Mouse (Mus musculus): ENCODE results near the gene Lrp8.

Gene Lrp8

GRCm38 (mm10) chr4:107808655-107809054 lies 6.6 kb downstream of the Lrp8 start:
- no peak for DNase-seq (ENCODE audit: low spot score)

GRCm38 (mm10) chr4:107811006-107811405 lies 8.9 kb downstream of the Lrp8 start:
- DNase-seq (ENCODE audit: low spot score): no peak

- DNase-seq (ENCODE audit: low spot score): no peak
These were observed 9.8 kb downstream of the Lrp8 start for GRCm38 (mm10) chr4:107811716-107812330.

GRCm38 (mm10) chr4:107812336-107812735 lies 10.3 kb downstream of the Lrp8 start:
- no peak for DNase-seq (ENCODE audit: low spot score)

- DNase-seq (ENCODE audit: low spot score): no peak
These were observed 14.4 kb downstream of the Lrp8 start for GRCm38 (mm10) chr4:107816459-107816858.

GRCm38 (mm10) chr4:107817463-107817862 lies 15.4 kb downstream of the Lrp8 start:
- no peak for DNase-seq (ENCODE audit: low spot score)

GRCm38 (mm10) chr4:107819990-107820719 lies 18.1 kb downstream of the Lrp8 start:
- DNase-seq (ENCODE audit: low spot score): no peak

- no peak for DNase-seq (ENCODE audit: low spot score)
These were observed 19.0 kb downstream of the Lrp8 start for GRCm38 (mm10) chr4:107820856-107821619.

GRCm38 (mm10) chr4:107822936-107823411 lies 20.9 kb downstream of the Lrp8 start:
- no peak for DNase-seq (ENCODE audit: low spot score)

- DNase-seq (ENCODE audit: low spot score): no peak
These were observed 21.4 kb downstream of the Lrp8 start for GRCm38 (mm10) chr4:107823511-107823910.

GRCm38 (mm10) chr4:107828727-107829218 lies 26.7 kb downstream of the Lrp8 start:
- DNase-seq (ENCODE audit: low spot score): no peak

- no peak for DNase-seq (ENCODE audit: low spot score)
These were observed 27.6 kb downstream of the Lrp8 start for GRCm38 (mm10) chr4:107829675-107830074.

- no peak for DNase-seq (ENCODE audit: low spot score)
These were observed 28.1 kb downstream of the Lrp8 start for GRCm38 (mm10) chr4:107830189-107830588.

- DNase-seq (ENCODE audit: low spot score): no peak
These were observed 28.8 kb downstream of the Lrp8 start for GRCm38 (mm10) chr4:107830821-107831221.

GRCm38 (mm10) chr4:107831678-107832077 lies 29.6 kb downstream of the Lrp8 start:
- no peak for DNase-seq (ENCODE audit: low spot score)

GRCm38 (mm10) chr4:107833525-107833924 lies 31.5 kb downstream of the Lrp8 start:
- DNase-seq (ENCODE audit: low spot score): no peak

GRCm38 (mm10) chr4:107834643-107835314 lies 32.7 kb downstream of the Lrp8 start:
- no peak for DNase-seq (ENCODE audit: low spot score)

GRCm38 (mm10) chr4:107835508-107835909 lies 33.4 kb downstream of the Lrp8 start:
- DNase-seq (ENCODE audit: low spot score): no peak

- DNase-seq (ENCODE audit: low spot score): no peak
These were observed 34.7 kb downstream of the Lrp8 start for GRCm38 (mm10) chr4:107836758-107837157.

- DNase-seq (ENCODE audit: low spot score): no peak
These were observed 35.8 kb downstream of the Lrp8 start for GRCm38 (mm10) chr4:107837910-107838309.

- no peak for DNase-seq (ENCODE audit: low spot score)
These were observed 41.6 kb downstream of the Lrp8 start for GRCm38 (mm10) chr4:107843687-107844086.

GRCm38 (mm10) chr4:107844971-107845370 lies 42.9 kb downstream of the Lrp8 start:
- peak; percentile 73 for DNase-seq (ENCODE audit: low spot score)

Data from urinary bladder, postnatal 14 days (tissue).